Mouse (Mus musculus): Measurements from ENCODE around the gene Kcnk5.
A peak's percentile ranks its signal among the peaks of the same experiment; 100 is the strongest.

Gene Kcnk5

GRCm38 (mm10) chr14:20201066-20201683 is 19.6 kb upstream of the Kcnk5 start:
- DNase-seq: no peak

- peak; percentile 74 to 83 for DNase-seq
Measured at GRCm38 (mm10) chr14:20193103-20193715, 11.6 kb upstream of the Kcnk5 start.

DNA sequence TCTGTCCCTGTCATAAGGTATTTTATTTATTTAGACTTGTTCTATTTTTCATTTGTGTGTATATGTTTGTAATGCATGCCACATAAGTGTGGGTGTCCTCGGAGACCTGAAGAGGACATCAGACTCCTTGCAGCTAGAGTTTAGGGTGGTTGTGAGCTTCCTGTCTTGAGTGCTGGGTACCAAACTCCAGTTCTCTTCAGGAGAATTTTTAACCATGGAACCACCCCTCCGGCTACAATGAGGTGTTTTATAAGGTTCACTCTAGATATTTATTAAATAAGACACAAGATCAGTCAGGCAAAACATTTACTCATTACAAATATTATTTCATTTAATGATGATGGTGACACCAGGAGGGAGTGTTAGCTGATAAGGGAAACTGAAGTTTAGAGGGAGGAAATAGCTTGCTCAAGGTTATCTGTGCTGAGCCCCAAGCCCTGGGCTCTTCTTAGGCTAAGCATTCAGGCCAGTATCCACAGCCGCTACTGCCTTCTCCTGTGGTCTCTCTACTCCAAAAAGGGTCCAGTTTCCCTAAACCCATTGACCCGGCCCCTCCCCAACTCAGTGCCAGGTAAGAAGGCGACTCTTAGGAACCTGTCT is 9.6 kb upstream of the Kcnk5 start:
- DNase-seq: peak in 1 of 2 experiments; percentile 61

DNA sequence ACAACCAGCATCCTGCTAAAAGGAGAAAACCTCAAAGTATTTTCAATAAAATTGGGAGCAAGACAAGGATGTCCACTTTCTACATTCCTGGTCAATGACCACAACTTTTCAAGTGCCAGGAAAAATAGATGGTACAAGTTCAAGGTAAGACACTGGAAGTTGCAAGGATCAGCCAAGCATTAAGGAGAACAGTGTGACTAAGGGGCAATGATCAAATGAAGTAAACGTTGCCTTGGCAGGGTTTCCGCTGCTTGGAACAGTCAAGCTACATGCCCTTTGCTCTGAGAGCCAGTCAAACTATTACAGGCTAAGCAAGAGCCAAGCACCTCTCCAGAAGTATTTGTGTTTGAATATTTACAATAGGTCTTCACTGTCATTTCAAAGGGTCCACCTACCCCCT is 8.1 kb upstream of the Kcnk5 start:
- peak; percentile 83 to 93 for DNase-seq

DNA sequence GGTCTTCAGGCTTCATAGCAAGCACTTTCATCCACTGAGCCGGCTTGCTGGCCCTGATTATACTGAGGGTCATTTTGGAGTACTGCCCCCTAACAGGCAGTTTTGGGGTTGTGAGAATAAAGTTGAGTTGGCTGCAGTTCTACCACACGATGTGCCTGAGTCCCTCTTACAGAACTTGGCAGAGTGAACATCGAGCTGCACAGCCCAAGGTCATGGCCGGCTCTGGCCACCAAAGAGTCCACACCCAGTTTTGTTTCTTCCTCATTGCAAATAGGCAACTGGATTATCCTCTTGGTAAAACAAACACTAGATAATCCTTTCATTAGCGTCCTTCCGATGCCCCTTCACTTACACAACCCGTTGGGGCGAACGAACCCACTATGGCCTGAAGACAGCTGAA is 3.8 kb upstream of the Kcnk5 start:
- DNase-seq: no peak

DNA sequence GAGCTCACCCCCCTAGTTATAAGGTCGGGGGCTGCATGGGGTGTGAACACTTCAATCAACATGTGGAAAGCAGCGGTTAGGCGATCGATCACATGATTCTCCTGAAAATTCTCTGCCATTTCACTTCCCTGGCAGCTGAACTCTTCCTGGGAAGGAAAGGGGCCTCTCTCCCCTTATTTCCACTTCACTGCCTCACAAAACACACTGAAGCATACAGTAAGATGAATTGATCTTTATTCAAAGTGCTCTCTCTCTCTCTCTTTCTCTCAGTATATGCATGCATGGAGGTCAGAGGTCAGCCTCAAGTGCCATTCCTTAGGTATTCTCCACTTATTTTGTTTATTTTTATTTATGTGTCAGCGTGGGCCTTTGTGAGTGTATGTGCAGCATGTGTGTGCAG is 2.1 kb upstream of the Kcnk5 start:
- no peak for DNase-seq

DNA sequence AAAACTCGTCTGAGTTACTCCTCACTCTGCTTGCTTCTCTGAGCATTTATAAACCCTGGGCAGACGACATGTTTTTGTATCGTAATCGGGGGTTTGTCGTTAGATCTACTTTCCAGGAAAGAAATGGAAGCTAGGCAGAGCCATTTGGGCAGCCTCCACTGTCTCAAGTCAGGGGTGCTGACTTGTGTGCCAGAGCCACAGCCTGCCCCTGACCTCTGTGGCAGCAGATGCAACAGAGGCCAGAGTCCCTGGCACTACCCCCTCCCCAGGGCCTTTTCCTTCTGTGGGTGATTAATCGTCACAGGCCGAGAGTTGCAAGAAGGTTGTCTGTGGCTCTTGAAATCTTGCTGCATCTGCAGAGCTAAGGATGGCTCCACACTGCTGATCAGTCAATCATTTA is 987 bp upstream of the Kcnk5 start:
- DNase-seq: no peak

GRCm38 (mm10) chr14:20180751-20181162 is 852 bp downstream of the Kcnk5 start:
- peak in 1 of 2 experiments; percentile 64 for DNase-seq

DNA sequence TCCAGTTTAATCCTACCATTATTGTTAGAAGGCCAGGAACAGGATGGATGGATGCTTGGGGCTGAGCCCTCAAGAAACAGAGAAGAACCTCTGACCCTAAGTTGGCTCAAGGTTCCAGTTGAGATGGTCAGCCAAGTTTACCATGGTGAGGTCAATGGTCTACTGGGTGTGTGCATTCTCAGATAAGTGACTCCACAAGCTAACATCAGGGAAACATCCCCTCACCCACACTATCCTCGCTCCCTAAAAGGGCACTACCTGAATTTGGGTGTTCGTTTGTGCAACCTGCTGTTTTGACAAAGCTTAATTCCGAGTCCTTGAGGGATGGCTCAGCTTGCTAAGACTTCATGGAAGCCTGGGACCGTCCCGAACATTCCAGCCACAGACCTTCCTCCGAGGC is 1.3 kb downstream of the Kcnk5 start:
- peak; percentile 48 to 65 for DNase-seq

DNA sequence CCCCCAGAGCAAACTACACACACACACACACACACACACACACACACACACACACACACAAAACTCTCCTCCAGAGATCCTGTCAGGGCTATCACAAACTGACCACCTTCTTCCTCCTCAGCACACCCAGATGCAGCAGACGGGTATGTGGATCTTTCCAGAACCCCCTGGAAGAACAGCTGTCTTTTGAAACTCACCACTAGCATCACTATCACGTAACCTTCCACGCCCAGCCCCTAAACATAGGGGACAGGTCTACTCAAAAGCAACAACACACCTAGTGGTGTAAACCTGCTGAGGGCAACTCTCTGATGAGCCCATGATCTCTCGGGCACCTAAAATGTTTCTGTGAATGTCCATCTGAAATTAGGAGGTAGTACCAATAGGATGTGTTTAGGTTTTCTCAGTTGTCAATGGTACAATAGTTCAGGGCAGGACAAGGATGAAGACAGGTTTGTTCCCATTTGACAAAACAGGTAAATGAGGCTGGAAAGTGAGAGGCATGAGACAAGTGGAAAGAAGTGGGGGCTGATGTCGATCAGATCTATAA is 1.8 kb downstream of the Kcnk5 start:
- DNase-seq: no peak

DNA sequence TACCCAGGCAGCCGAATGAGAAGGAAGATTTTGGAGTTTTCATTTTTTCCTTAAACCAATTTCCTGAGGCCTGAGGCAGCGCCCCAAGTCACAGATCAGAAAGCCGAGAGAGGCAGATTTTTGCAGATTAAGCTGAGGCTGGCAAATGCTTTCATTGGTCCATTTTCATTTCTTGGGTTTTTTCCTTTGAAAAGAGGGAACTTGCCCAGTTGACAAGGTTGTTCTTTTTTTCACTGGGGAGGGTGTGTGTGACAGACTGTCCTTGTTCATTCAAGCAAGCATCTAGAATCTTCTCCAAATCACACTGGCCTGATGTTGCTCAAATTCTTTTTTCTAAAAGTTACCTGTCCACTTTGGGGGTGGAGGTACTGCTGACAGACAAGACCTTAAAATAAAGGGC is 2.5 kb downstream of the Kcnk5 start:
- no peak for DNase-seq

DNA sequence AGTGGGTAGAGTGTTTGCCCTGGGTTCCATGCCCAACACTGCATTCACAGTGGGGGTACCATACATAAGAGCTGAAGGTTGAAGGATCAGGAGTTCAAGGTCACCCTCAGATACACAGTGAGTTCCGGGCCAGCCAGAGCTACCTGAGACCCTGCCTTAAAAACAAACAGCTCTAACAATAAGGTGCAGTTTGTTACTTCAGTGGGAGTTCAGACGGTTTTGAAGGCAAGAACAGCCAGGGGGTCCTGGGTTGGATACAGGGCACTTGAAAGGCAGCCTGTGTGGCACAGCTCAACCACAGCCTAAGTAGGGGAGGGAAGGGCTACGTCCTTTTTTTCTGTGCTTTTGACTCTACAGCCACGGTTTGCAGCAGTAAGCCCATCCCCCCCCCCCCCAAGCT is 3.0 kb downstream of the Kcnk5 start:
- no peak for DNase-seq

DNA sequence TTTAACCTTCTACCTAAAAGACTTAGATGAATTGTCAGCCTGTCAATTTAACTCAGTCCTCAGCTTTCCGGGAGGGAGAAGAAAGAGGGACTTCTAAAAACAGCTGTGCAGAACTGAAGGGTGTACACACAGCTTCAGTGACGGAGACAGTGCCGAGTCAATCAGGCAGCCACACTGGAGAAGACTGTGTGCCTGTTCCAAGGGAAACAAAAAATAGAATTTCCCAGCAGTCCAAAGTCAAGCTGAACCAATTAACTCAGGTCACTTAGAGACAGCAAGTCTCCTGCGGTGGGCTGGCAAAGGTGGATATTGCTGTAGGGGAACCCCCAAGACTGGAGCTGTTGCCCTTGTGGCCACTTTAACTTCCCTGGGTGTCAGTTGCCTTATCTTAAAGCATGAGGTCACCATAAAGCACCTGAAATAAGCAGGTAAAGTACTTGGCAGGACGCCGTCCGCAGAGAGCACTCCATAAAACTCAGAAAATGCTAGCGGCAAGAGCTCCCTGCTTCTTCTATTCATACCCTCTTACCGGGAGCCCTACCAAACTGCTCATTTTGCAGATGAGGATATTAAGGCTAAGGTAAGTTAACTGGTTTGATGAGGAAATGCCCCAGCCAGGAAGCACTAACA is 4.0 kb downstream of the Kcnk5 start:
- peak; percentile 52 to 53 for DNase-seq

DNA sequence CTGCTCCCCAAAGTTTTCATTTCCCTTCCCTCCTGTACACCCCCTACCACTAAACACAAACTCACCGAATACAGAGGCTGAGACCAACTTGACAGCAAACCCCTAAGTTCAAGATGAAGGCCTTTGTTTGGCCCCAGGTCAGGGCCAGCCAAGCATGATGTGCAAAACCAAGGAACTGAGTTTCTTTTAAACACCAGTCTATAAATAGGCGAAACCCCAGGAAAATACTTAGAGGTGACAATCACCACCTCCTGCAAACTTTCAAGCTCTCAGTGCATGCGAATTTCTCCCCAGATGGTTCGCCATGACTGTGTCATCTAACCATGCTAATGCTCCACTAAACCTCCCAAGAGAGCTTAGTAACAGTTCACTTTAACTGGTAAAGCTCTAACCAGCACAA is 5.9 kb downstream of the Kcnk5 start:
- DNase-seq: no peak

DNA sequence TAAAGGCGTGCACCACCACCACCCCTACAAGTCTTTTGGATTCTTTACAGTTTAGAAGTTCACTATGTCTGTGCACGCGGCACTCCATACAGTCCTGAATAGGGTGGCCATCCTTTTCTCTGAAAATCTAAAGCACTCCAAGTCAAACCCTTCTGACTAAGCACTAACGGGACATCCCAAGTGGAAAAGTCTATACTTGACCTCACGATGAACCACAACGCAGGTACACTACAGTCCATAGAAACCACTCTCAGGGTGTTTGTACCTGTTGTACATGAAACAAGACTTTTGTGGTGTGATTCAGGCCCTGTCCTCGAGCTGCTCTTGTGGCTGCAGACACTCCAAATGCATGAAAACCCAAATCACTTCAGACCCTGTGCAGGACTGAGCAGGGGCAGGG is 6.5 kb downstream of the Kcnk5 start:
- DNase-seq: no peak

GRCm38 (mm10) chr14:20174696-20175095 is 6.9 kb downstream of the Kcnk5 start:
- DNase-seq: no peak

DNA sequence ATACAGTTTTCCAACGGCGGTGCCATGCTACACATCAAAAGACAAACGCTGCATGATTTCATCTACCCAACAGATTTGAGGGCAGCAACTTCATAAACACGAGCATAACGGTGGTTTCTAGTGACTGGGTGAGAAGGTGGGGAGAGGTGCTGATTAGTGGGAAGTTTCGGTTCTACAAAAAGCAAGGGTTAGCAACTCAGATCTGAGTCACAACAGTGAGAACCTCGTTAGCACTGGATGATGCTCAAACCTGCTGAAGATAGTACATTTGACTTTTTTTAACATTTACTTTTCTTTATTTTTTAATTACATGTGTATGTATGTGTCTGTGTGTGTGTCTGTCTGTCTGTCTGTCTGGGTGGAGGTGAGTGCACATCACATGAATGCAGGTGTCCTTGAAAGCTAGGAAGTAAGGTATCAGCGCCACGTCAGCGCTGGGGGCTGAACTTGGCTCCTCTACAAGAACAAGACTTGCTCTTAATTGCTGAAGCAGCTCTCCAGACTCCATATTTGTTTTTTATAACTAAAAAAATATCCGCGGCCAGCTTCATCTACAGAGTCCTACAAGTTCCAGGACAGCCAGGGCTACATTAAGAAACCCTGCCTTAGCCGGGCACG is 7.6 kb downstream of the Kcnk5 start:
- no peak for DNase-seq

GRCm38 (mm10) chr14:20172924-20173323 is 8.7 kb downstream of the Kcnk5 start:
- DNase-seq: no peak

DNA sequence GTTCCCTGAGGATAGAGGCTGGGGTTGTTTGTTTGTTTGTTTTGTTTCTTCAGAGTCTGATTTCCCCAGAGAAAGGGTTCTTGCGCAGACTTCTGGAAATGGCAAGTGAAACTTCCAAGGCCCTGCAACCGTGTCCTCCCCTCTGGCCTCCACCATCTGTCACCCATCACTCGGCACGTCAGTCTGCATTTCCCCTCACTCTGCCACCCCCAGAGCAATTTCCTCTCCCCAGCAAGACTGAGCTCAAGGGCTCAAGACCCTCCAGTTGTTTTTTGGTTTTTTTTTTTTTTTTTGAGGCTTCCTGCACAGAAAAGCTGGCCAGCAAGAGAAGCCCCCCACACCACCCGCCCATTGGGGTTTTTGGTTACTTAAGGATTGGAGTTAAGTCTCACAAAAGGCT is 9.1 kb downstream of the Kcnk5 start:
- DNase-seq: no peak

- no peak for DNase-seq
Measured at GRCm38 (mm10) chr14:20171840-20172239, 9.8 kb downstream of the Kcnk5 start.

DNA sequence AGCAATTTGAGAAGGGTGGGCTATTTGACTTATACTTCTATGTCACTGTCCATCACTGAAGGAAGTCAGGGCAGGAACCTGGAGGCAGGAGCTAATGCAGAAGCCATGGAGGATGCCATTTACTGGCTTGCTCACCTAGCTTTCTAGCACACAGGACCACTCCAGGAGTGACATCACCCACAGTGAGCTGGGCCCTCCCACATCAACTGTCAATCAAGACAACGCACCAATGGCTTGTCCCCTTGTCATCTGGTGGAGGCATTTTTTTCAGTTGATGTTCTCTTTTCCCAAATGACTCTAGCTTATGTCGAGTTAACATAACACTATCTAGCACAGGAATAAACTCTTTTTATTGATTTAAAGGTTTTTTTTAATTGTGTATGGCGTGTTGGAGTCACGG is 12.4 kb downstream of the Kcnk5 start:
- no peak for DNase-seq

- DNase-seq: no peak
Measured at GRCm38 (mm10) chr14:20168478-20168877, 13.1 kb downstream of the Kcnk5 start.

GRCm38 (mm10) chr14:20168054-20168453 is 13.6 kb downstream of the Kcnk5 start:
- no peak for DNase-seq

Data from kidney, postnatal 36 days (tissue).